13 mouse cellular contexts compared by ENCODE assay signal in the genomic region with DNA sequence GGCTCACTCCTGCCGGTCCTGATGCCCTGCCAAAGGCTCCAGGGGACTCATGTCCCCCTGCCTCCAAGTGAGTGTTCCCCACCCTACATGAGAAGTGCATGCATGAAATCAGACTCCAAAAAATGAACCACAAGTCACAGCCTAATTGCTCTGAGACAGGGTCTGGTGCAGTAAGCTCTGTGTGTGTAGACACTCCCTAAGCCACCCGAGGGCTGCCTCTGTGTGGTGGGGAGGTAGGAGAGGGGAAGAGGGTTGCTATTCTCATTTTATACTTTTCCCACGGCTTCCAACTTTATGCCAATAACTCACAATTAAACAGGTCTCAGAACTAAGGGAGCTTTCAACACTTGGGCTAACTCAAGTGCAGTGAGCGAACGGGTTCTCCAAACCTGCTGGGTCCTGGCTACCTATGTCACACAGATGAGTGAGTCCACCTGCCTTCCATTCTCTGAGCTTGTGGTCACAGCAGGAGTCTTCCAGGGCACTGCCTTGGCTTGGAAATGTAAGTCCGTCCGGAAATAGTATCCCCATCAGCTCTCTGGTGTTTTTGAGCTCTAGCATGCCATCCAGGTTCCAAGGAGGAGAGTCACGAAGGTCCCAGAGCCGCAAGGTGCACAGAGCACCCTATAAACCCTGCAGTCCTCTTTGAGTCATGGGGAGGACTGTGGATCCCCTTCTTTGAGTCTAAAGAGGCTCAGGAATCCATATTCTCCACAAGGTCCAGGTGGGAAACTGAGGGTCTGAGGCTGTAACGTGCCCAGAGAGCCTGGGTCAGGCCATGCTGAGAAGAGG. TPM values are rescaled to one million over a fixed set of nuclear protein-coding genes. Genes with fewer than 3 reads are reported as not detected.
DNase-seq lines count a peak whose midpoint lies in the region; ATAC-seq and TF ChIP-seq lines count a peak whose summit lies in the region.
"Had no signal": no experiment of that assay in that cellular context is flagged by ENCODE, and none has a peak within 500 bp of the region (broad histone marks: within the 10 kb centered on the region; RNA-seq: fewer than 3 reads in every experiment).

No protein-coding gene starts in this region.

- TF ChIP-seq CTCF in embryonic fibroblast, embryonic 13.5 days (IDR thresholded peaks at IDR 0.05; ENCODE audit: borderline replicate concordance, insufficient read depth, low read length), result no peak

- H3K9me3 ChIP-seq in kidney, embryonic 15.5 days (replicated peaks), result no peaks in the 10 kb centered on the region
- no peaks in the 10 kb centered on the region for H3K9me3 ChIP-seq in kidney, embryonic 14.5 days (ENCODE audit: control insufficient read depth, low read length)

- 72% methylated on average over 10 of the region's 10 CpGs for WGBS in kidney, embryonic 15.5 days
- whole genome bisulfite sequencing in kidney, embryonic 14.5 days, result 73% methylated on average over 10 of the region's 10 CpGs

- no peak overlapping the region for H3K4me3 ChIP-seq in kidney, embryonic 15.5 days (replicated peaks)
- no peak overlapping the region for H3K4me3 ChIP-seq in kidney, embryonic 14.5 days (ENCODE audit: low read length)
- no peak overlapping the region for H3K4me3 ChIP-seq in embryonic fibroblast, embryonic 13.5 days (ENCODE audit: insufficient read depth, low read length)
- H3K4me3 ChIP-seq: left cerebral cortex, adult 2 months had no signal

- no peak overlapping the region; the same call in 1 of the 2 replicates for H3K4me2 ChIP-seq in kidney, embryonic 15.5 days
- H3K4me2 ChIP-seq in kidney, embryonic 14.5 days (replicated peaks; ENCODE audit: low read depth, low read length), result no peak overlapping the region

- DNase-seq in cerebellum, adult 11-12 months, result peak; percentile 78
- DNase-seq in cerebellum, adult 11 months, result no peak
- DNase-seq in R1 (ENCODE audit: low read depth, low spot score), result peak; percentile 33
- DNase-seq in adrenal gland, adult (ENCODE audit: inconsistent age in 2 of 2, low spot score in 1 of 2), result no peak
- no peak for DNase-seq in spleen, postnatal 10 days (ENCODE audit: low spot score in 2 of 2)
- DNase-seq: adrenal gland, postnatal 25 days; embryo, embryonic 11 days; lung, postnatal 14 days had no signal

- peak overlapping the region; percentile 76; the same call in 1 of the 2 replicates for H3K27ac ChIP-seq in kidney, embryonic 15.5 days
- H3K27ac ChIP-seq in kidney, embryonic 14.5 days (ENCODE audit: low read depth, low read length), result no peak overlapping the region
- peak overlapping the region; percentile 15; the same call in 1 of the 2 replicates for H3K27ac ChIP-seq in embryonic fibroblast, embryonic 13.5 days (ENCODE audit: insufficient read depth, low read length)
- H3K27ac ChIP-seq: left cerebral cortex, adult 2 months had no signal

- no peak for ATAC-seq in kidney, embryonic 15.5 days (replicated peaks; ENCODE audit: low FRiP score)
- ATAC-seq in kidney, embryonic 14.5 days (ENCODE audit: low FRiP score, low TSS enrichment), result no peak
- ATAC-seq: forebrain, embryonic 16.5 days had no signal

- H3K4me1 ChIP-seq in kidney, embryonic 15.5 days, result peaks cover 47% of the 10 kb centered on the region
- H3K4me1 ChIP-seq in kidney, embryonic 14.5 days (ENCODE audit: control insufficient read depth, insufficient read depth, low read length), result peaks cover 24% of the 10 kb centered on the region
- peaks cover 4% of the 10 kb centered on the region; the same call in 1 of the 2 replicates for H3K4me1 ChIP-seq in embryonic fibroblast, embryonic 13.5 days (ENCODE audit: control insufficient read depth, insufficient read depth, low read length)

- H3K36me3 ChIP-seq in kidney, embryonic 15.5 days, result no peaks in the 10 kb centered on the region
- no peaks in the 10 kb centered on the region for H3K36me3 ChIP-seq in kidney, embryonic 14.5 days (ENCODE audit: control insufficient read depth, insufficient read depth, low read length)

- TF ChIP-seq POLR2A in embryonic fibroblast, embryonic 13.5 days (IDR thresholded peaks at IDR 0.05; ENCODE audit: low read depth, low read length), result no peak; the same call in 1 of the 2 replicates

- no peaks in the 10 kb centered on the region for H3K27me3 ChIP-seq in kidney, embryonic 15.5 days
- H3K27me3 ChIP-seq in kidney, embryonic 14.5 days (ENCODE audit: control insufficient read depth, insufficient read depth, low read length), result no peaks in the 10 kb centered on the region

- H3K9ac ChIP-seq in kidney, embryonic 15.5 days, result no peak overlapping the region
- H3K9ac ChIP-seq in kidney, embryonic 14.5 days (ENCODE audit: low read depth, low read length), result no peak overlapping the region

RNA-seq across cellular contexts. Expression of a gene that starts 50.1 kb away (rescaled TPM):
- 40.2 and 43.1 TPM in 2 replicates for polyA plus RNA-seq in kidney, embryonic 15.5 days (2015; fragmentation: Nextera tagmentation; extraction: Ambion mirVana)
- 17.4 and 26.5 TPM in 2 replicates for polyA plus RNA-seq in kidney, embryonic 14.5 days (2014; fragmentation: Nextera tagmentation; extraction: Ambion mirVana)
- 24.9 and 35.7 TPM in 2 replicates for polyA plus RNA-seq in embryonic fibroblast, embryonic 13.5 days (2011; ENCODE audit: insufficient read length, low read depth, missing spikeins)

RNA-seq across cellular contexts. Expression of a gene that starts 52.6 kb away (rescaled TPM):
- 8.1 and 8.5 TPM in 2 replicates for polyA plus RNA-seq in kidney, embryonic 15.5 days (2015; fragmentation: Nextera tagmentation; extraction: Ambion mirVana)
- polyA plus RNA-seq in kidney, embryonic 14.5 days (2014; fragmentation: Nextera tagmentation; extraction: Ambion mirVana), result 3.3 and 3.5 TPM in 2 replicates
- 1.3 and 3.5 TPM in 2 replicates for polyA plus RNA-seq in embryonic fibroblast, embryonic 13.5 days (2011; ENCODE audit: insufficient read length, low read depth, missing spikeins)

RNA-seq across cellular contexts. Expression of a gene that starts 53.8 kb away (rescaled TPM):
- polyA plus RNA-seq in kidney, embryonic 15.5 days (2015; fragmentation: Nextera tagmentation; extraction: Ambion mirVana), result 69.6 and 76.0 TPM in 2 replicates
- 54.7 and 73.5 TPM in 2 replicates for polyA plus RNA-seq in kidney, embryonic 14.5 days (2014; fragmentation: Nextera tagmentation; extraction: Ambion mirVana)
- 78.4 and 83.1 TPM in 2 replicates for polyA plus RNA-seq in embryonic fibroblast, embryonic 13.5 days (2011; ENCODE audit: insufficient read length, low read depth, missing spikeins)

Comparison
In these comparisons a context has a peak if more than half of its experiments do, and no peak if none do; other contexts are left out.
1. DNase-seq: peak in cerebellum, adult 11-12 months (single experiment) and R1 (single experiment); none in cerebellum, adult 11 months (single experiment), adrenal gland, adult (0 of 2) and spleen, postnatal 10 days (0 of 2).